Mouse (Mus musculus) layer of hippocampus, postnatal 25 days (tissue): ENCODE measurements around the gene Fkbp15. TPM values are rescaled to one million over a fixed set of nuclear protein-coding genes. Genes with fewer than 3 reads are reported as not detected.

Source experiments
- total RNA-seq, 2 experiments: library from RNA; stranded (reverse); gene quantifications; 2 replicates each; pipeline ENCODE4 v1.2.3; 2021

The Fkbp15 gene
- total RNA-seq, 2 experiments from 2014 or later = 38.1 to 44.2 TPM

Other genes starting within 250 kb of the Fkbp15 start
- not detected for gene Mup21, start 209.7 kb downstream of the Fkbp15 start, total RNA-seq
- 10 to 100 TPM; 22.9 to 25.6 TPM for gene Zfp37, start 129.5 kb downstream of the Fkbp15 start, total RNA-seq
- gene Slc31a2, start 98.0 kb downstream of the Fkbp15 start, total RNA-seq = 1 to 10 TPM; 8.3 to 8.9 TPM
- gene Slc31a1, start 179 bp upstream of the Fkbp15 start, total RNA-seq = 10 to 100 TPM; 16.2 to 16.8 TPM
- gene Cdc26, start 48.1 kb upstream of the Fkbp15 start, total RNA-seq = 10 to 100 TPM; 43.0 to 51.1 TPM
- gene Prpf4, start 48.2 kb upstream of the Fkbp15 start, total RNA-seq = 10 to 100 TPM; 12.4 to 12.6 TPM
- not detected for gene Rnf183, start 74.7 kb upstream of the Fkbp15 start, total RNA-seq
- gene Wdr31, start 110.3 kb upstream of the Fkbp15 start, total RNA-seq = 1 to 10 TPM; 6.7 to 8.5 TPM
- under 1 TPM; 0.20 to 0.38 TPM for gene Bspry, start 119.5 kb upstream of the Fkbp15 start, total RNA-seq
- 10 to 100 TPM in 1 of 2 experiments, 1 to 10 TPM in 1; 9.4 to 10.7 TPM for gene Hdhd3, start 142.9 kb upstream of the Fkbp15 start, total RNA-seq
- gene Alad, start 159.4 kb upstream of the Fkbp15 start, total RNA-seq = 10 to 100 TPM; 25.8 to 28.9 TPM
- gene Pole3, start 164.5 kb upstream of the Fkbp15 start, total RNA-seq = 10 to 100 TPM; 21.0 to 21.9 TPM
- under 1 TPM; 0.21 to 0.54 TPM for gene 4933430I17Rik, start 164.8 kb upstream of the Fkbp15 start, total RNA-seq
- 10 to 100 TPM; 18.9 to 23.6 TPM for gene Rgs3, start 199.3 kb upstream of the Fkbp15 start, total RNA-seq